Mouse (Mus musculus) kidney, adult 2 months (tissue): ENCODE measurements around the gene Dusp3.

Experiments used
- CTCF ChIP-seq: fragments of 200-500 bp; conservative IDR thresholded peaks from 2 replicates; pipeline ENCODE4 v1.5.1; 2011; ENCODE audit warnings: low read depth, mild to moderate bottlenecking, control low read depth, low read length, moderate library complexity, mixed read lengths; ENCODE audit not compliant: insufficient read depth, insufficient read length
- POLR2A ChIP-seq: fragments of 200-500 bp; IDR thresholded peaks from one replicate; pipeline ENCODE4 v1.6.1; 2011; ENCODE audit warnings: low read depth, low read length, control low read depth

GRCm38 (mm10) chr11:102029966-102030365 lies 43.2 kb upstream of the Dusp3 start:
- TF ChIP-seq CTCF: no peak
- no peak for TF ChIP-seq POLR2A
